Mouse (Mus musculus): Measurements from ENCODE around the gene Tpd52l2. TPM values are rescaled to one million over a fixed set of nuclear protein-coding genes. Genes with fewer than 3 reads are reported as not detected.

Tpd52l2 gene
- polyA plus RNA-seq, 1 experiment from 2014 or later: 143 TPM

Other genes starting within 250 kb of the Tpd52l2 start
- gene Gmeb2, start 209.1 kb upstream of the Tpd52l2 start, polyA plus RNA-seq (2014; fragmentation: Nextera tagmentation; extraction: Ambion mirVana): 21.7 and 22.9 TPM in 2 replicates
- gene Stmn3, start 182.6 kb upstream of the Tpd52l2 start, polyA plus RNA-seq (2014; fragmentation: Nextera tagmentation; extraction: Ambion mirVana): 212 and 228 TPM in 2 replicates
- gene Rtel1, start 177.4 kb upstream of the Tpd52l2 start, polyA plus RNA-seq (2014; fragmentation: Nextera tagmentation; extraction: Ambion mirVana): 66.5 and 68.3 TPM in 2 replicates
- 52.3 and 54.7 TPM in 2 replicates for gene Zgpat, start 132.2 kb upstream of the Tpd52l2 start, polyA plus RNA-seq (2014; fragmentation: Nextera tagmentation; extraction: Ambion mirVana)
- gene Arfrp1, start 131.7 kb upstream of the Tpd52l2 start, polyA plus RNA-seq (2014; fragmentation: Nextera tagmentation; extraction: Ambion mirVana): 64.5 and 77.0 TPM in 2 replicates
- gene Lime1, start 117.1 kb upstream of the Tpd52l2 start, polyA plus RNA-seq (2014; fragmentation: Nextera tagmentation; extraction: Ambion mirVana): 26.2 and 32.7 TPM in 2 replicates
- gene Zbtb46, start 37.7 kb upstream of the Tpd52l2 start, polyA plus RNA-seq (2014; fragmentation: Nextera tagmentation; extraction: Ambion mirVana): 14.2 and 16.1 TPM in 2 replicates
- 0.15 TPM in 1 of 2 replicates, not detected in the other for gene Abhd16b, start 3.9 kb upstream of the Tpd52l2 start, polyA plus RNA-seq (2014; fragmentation: Nextera tagmentation; extraction: Ambion mirVana)
- gene Dnajc5, start 23.3 kb downstream of the Tpd52l2 start, polyA plus RNA-seq (2014; fragmentation: Nextera tagmentation; extraction: Ambion mirVana): 103 and 104 TPM in 2 replicates
- 51.0 and 51.5 TPM in 2 replicates for gene Uckl1, start 87.8 kb downstream of the Tpd52l2 start, polyA plus RNA-seq (2014; fragmentation: Nextera tagmentation; extraction: Ambion mirVana)
- gene Prpf6, start 94.7 kb downstream of the Tpd52l2 start, polyA plus RNA-seq (2014; fragmentation: Nextera tagmentation; extraction: Ambion mirVana): 76.5 and 82.4 TPM in 2 replicates
- gene Zfp512b, start 95.7 kb downstream of the Tpd52l2 start, polyA plus RNA-seq (2014; fragmentation: Nextera tagmentation; extraction: Ambion mirVana): 53.7 and 60.7 TPM in 2 replicates
- gene Samd10, start 102.1 kb downstream of the Tpd52l2 start, polyA plus RNA-seq (2014; fragmentation: Nextera tagmentation; extraction: Ambion mirVana): 52.0 and 58.5 TPM in 2 replicates
- not detected in 2 replicates for gene Gm29797, start 159.9 kb downstream of the Tpd52l2 start, polyA plus RNA-seq (2014; fragmentation: Nextera tagmentation; extraction: Ambion mirVana)
- gene Sox18, start 174.5 kb downstream of the Tpd52l2 start, polyA plus RNA-seq (2014; fragmentation: Nextera tagmentation; extraction: Ambion mirVana): 15.8 and 18.8 TPM in 2 replicates
- gene Tcea2, start 183.2 kb downstream of the Tpd52l2 start, polyA plus RNA-seq (2014; fragmentation: Nextera tagmentation; extraction: Ambion mirVana): 21.1 and 22.6 TPM in 2 replicates
- gene Rgs19, start 196.8 kb downstream of the Tpd52l2 start, polyA plus RNA-seq (2014; fragmentation: Nextera tagmentation; extraction: Ambion mirVana): 64.7 and 74.8 TPM in 2 replicates
- not detected in 2 replicates for gene Lkaaear1, start 201.3 kb downstream of the Tpd52l2 start, polyA plus RNA-seq (2014; fragmentation: Nextera tagmentation; extraction: Ambion mirVana)
- 12.8 and 15.8 TPM in 2 replicates for gene Oprl1, start 217.9 kb downstream of the Tpd52l2 start, polyA plus RNA-seq (2014; fragmentation: Nextera tagmentation; extraction: Ambion mirVana)

All from forebrain, embryonic 11.5 days (tissue).